Mouse (Mus musculus): Measurements from ENCODE around the gene Lin7a. TPM values are rescaled to one million over a fixed set of nuclear protein-coding genes. Genes with fewer than 3 reads are reported as not detected.

The Lin7a gene
- polyA plus RNA-seq, 1 experiment = not detected

DNA sequence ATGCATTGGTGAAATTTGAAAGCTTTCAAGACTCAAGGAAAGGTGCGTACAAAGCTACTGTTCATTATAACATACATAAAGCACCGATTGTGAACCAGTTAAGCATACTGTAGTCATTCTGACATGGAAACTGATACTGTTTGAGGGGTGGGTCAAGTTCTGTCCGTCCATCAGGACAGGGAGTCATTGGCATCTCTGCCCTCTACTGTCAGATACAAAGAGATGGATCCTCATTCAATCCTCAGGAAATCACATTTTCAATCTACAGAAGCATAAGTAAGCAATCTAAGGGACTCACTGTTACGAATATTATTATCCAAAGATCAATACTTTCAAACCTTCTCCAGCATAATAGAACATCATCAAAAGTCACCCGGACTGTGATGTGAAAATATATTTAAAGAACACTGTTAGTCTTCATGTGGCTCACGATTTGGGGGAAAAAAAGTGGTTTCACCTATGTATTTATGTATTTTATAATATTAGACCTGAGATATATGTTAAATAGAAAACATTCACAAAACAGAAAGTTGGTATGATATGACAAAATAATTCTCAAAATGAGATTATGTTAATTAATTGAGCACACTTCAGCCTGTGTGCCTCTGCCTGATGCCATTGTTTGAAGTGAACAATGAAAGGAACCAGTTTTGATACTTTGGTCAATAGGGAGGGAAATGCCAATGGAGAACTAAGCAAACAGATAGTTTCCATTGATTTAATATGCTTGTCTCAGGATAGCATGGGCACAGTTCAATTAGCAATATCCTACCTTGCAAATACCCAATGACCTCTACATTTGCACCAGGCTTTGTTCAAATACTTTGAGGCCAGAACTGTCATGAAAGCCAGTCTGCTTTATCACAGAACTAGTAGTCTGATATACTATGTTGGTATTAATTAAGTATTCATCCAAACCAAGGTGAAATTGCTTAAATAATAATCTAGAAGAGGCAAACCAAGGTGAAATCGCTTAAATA lies 36.8 kb upstream of the Lin7a start:
- Histone ChIP-seq H3K36me3 (ENCODE audit: control insufficient read depth) (no peaks in the 10 kb centered on the region), H3K4me3 (replicated peaks) (no peak overlapping the region), H3K4me1 (ENCODE audit: control insufficient read depth) (no peaks in the 10 kb centered on the region), H3K27me3 (ENCODE audit: control insufficient read depth) (no peaks in the 10 kb centered on the region), H3K9me3 (ENCODE audit: control insufficient read depth, low read length) (peaks cover 2% of the 10 kb centered on the region; the same call in 1 of the 2 replicates)
- TF ChIP-seq GATA1 (IDR thresholded peaks at IDR 0.05; ENCODE audit: low read length) = no peak
- no peak for TF ChIP-seq TAL1 (IDR thresholded peaks at IDR 0.05; ENCODE audit: low read length)

DNA sequence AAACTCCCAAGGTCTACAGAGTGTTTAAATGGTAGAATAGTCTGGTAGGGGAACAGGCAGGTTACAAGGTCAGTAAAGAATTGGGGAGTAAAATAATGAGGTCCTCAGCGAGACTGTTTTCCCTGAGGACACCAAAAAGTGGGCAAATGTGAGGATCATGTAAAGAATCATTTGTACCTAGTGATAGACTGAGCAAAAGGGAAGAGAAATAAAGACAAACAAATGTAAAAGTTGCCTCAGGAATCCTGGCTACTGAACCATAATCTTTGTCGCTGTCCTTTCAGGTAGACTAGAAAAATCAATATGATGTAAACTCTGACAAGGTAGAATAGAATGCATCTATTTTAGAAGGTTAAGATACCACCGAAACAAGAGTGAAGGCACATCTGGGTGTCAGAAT lies 36.0 kb upstream of the Lin7a start:
- Histone ChIP-seq H3K27me3 (ENCODE audit: control insufficient read depth) (no peaks in the 10 kb centered on the region), H3K36me3 (ENCODE audit: control insufficient read depth) (no peaks in the 10 kb centered on the region), H3K9me3 (ENCODE audit: control insufficient read depth, low read length) (peaks cover 2% of the 10 kb centered on the region; the same call in 1 of the 2 replicates), H3K4me3 (replicated peaks) (no peak overlapping the region), H3K4me1 (ENCODE audit: control insufficient read depth) (no peaks in the 10 kb centered on the region)
- TF ChIP-seq GATA1 (IDR thresholded peaks at IDR 0.05; ENCODE audit: low read length) (no peak), TAL1 (IDR thresholded peaks at IDR 0.05; ENCODE audit: low read length) (no peak)

DNA sequence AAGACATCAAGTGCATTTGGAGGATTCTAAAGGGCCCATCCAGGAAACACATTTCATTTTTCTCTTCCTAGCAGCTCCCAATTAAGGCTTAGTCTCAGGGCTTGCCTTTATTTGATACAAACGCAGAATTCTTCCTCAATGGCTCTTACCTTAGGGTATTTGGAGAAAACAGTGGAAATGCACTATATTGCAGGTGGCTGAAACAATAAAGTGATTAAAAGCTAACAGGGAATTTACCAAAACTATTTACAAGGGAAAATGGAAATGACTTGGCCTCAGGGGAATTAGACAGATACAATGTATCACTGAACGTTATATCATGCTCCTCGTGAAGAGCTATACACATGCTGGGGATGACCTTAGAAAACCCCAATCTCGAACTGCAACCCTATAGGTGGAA lies 35.3 kb upstream of the Lin7a start:
- no peak for TF ChIP-seq TAL1 (IDR thresholded peaks at IDR 0.05; ENCODE audit: low read length)
- no peak for TF ChIP-seq GATA1 (IDR thresholded peaks at IDR 0.05; ENCODE audit: low read length)
- Histone ChIP-seq H3K9me3 (ENCODE audit: control insufficient read depth, low read length) (peaks cover 2% of the 10 kb centered on the region; the same call in 1 of the 2 replicates), H3K4me1 (ENCODE audit: control insufficient read depth) (no peaks in the 10 kb centered on the region), H3K27me3 (ENCODE audit: control insufficient read depth) (no peaks in the 10 kb centered on the region), H3K36me3 (ENCODE audit: control insufficient read depth) (no peaks in the 10 kb centered on the region), H3K4me3 (replicated peaks) (no peak overlapping the region)

DNA sequence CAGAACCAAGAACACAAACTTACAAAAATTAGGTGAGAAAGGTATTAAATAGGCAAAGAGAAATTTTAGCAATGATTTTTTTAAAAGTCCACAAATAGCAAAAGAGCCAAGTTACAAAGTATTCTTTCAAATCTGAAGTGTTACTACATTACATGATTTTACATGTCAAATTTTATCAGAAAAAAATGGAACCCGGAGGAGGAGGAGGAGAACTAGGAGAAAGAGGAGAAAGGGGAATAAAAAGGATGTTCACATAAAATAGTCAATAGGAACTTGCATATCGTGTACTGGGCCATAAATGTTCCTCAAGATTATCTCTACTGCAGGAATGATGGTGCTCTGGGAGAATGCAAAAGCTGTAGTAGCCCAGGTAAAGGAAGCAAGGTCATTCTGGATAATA lies 34.4 kb upstream of the Lin7a start:
- TF ChIP-seq TAL1 (IDR thresholded peaks at IDR 0.05; ENCODE audit: low read length) (no peak), GATA1 (IDR thresholded peaks at IDR 0.05; ENCODE audit: low read length) (no peak)
- H3K4me1 ChIP-seq (ENCODE audit: control insufficient read depth) = no peaks in the 10 kb centered on the region
- no peak overlapping the region for H3K4me3 ChIP-seq (replicated peaks)
- H3K9me3 ChIP-seq (ENCODE audit: control insufficient read depth, low read length) = peaks cover under 1% of the 10 kb centered on the region; the same call in 1 of the 2 replicates
- no peaks in the 10 kb centered on the region for H3K36me3 ChIP-seq (ENCODE audit: control insufficient read depth)
- no peaks in the 10 kb centered on the region for H3K27me3 ChIP-seq (ENCODE audit: control insufficient read depth)

DNA sequence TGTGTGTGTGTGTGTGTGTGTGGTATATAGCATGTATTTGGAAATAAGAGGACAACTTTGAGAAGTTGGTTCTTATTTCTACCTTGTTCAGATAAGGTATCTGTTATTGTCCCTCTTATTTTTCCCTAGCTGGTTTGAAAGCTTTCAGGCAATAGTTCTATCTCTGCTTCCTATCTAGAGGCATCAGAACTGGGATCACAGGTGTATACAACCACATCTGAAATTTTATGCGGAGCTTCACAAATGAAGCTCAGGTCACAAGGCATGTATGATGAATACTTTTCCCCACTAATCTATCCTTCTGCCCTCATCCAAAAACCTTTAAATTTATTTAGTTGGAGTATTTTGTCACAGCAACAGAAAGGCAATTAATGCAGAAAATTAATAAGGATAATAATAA lies 33.8 kb upstream of the Lin7a start:
- Histone ChIP-seq H3K4me3 (replicated peaks) (no peak overlapping the region), H3K27me3 (ENCODE audit: control insufficient read depth) (no peaks in the 10 kb centered on the region), H3K9me3 (ENCODE audit: control insufficient read depth, low read length) (no peaks in the 10 kb centered on the region), H3K4me1 (ENCODE audit: control insufficient read depth) (no peaks in the 10 kb centered on the region), H3K36me3 (ENCODE audit: control insufficient read depth) (no peaks in the 10 kb centered on the region)
- TF ChIP-seq GATA1 (IDR thresholded peaks at IDR 0.05; ENCODE audit: low read length) (no peak), TAL1 (IDR thresholded peaks at IDR 0.05; ENCODE audit: low read length) (no peak)

DNA sequence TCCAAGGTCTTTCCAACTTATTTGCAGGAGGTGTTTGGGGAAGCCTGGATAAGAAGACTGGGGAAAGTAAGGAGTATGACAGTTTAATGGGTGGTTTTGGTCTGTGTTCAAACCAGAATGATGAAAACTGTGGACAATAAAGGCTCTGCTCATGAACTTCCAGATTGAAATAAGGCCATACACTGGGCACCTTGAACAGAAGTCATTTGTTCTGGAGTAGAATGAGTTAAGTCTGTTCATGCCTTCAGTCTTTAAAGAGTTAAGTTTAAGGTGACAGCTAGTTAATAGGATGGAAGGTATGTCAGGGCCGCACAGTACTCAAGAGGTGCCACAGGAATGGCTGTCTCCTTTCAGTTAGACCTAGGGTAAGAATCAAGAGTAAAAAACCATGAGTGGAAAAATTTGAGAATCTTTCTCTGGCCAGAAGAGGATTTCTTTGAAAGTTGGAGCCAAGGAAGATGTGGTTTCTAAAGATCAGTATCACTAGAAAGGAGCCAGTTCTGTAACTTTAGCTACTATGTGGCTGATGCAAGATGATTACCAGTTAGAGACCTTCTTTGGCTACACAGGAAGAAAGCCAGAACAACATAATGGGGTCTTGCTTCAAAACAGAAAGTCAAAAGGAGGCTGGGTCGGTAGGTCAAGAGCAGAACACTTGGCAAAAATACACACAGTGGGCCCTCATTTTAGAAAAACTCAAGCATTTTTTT lies 33.2 kb upstream of the Lin7a start:
- Histone ChIP-seq H3K4me3 (replicated peaks) (no peak overlapping the region), H3K36me3 (ENCODE audit: control insufficient read depth) (no peaks in the 10 kb centered on the region), H3K27me3 (ENCODE audit: control insufficient read depth) (no peaks in the 10 kb centered on the region), H3K9me3 (ENCODE audit: control insufficient read depth, low read length) (no peaks in the 10 kb centered on the region), H3K4me1 (ENCODE audit: control insufficient read depth) (no peaks in the 10 kb centered on the region)
- TF ChIP-seq GATA1 (IDR thresholded peaks at IDR 0.05; ENCODE audit: low read length) (no peak), TAL1 (IDR thresholded peaks at IDR 0.05; ENCODE audit: low read length) (no peak)

DNA sequence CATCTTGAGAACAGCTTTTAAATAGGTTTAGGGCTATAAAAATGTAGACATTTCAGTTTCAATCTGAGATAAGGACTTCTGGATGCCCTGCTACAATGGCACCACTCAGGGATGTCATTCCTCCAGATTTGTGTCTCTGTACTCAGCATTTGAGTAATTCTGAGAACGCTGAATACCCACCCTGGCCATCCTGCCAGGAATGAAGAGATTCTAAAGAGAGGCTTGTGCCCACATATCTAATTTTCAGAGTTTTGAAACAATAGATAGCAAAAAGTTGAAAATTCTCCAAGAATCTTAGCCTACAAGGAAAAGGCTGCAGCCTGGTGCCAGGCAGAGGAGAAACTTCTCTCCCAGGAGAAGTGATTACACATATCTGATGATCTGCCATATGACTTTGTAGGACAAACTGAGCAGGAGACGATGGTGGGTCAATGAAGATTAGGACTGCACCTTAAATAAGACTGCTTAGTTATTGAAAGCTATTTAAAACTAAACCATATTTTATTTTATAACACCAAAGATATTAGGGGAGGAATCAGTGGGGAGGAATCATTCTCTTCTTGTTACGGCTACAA lies 32.5 kb upstream of the Lin7a start:
- Histone ChIP-seq H3K9me3 (ENCODE audit: control insufficient read depth, low read length) (no peaks in the 10 kb centered on the region), H3K4me1 (ENCODE audit: control insufficient read depth) (no peaks in the 10 kb centered on the region), H3K36me3 (ENCODE audit: control insufficient read depth) (no peaks in the 10 kb centered on the region), H3K4me3 (replicated peaks) (no peak overlapping the region), H3K27me3 (ENCODE audit: control insufficient read depth) (no peaks in the 10 kb centered on the region)
- no peak for TF ChIP-seq TAL1 (IDR thresholded peaks at IDR 0.05; ENCODE audit: low read length)
- TF ChIP-seq GATA1 (IDR thresholded peaks at IDR 0.05; ENCODE audit: low read length) = no peak

DNA sequence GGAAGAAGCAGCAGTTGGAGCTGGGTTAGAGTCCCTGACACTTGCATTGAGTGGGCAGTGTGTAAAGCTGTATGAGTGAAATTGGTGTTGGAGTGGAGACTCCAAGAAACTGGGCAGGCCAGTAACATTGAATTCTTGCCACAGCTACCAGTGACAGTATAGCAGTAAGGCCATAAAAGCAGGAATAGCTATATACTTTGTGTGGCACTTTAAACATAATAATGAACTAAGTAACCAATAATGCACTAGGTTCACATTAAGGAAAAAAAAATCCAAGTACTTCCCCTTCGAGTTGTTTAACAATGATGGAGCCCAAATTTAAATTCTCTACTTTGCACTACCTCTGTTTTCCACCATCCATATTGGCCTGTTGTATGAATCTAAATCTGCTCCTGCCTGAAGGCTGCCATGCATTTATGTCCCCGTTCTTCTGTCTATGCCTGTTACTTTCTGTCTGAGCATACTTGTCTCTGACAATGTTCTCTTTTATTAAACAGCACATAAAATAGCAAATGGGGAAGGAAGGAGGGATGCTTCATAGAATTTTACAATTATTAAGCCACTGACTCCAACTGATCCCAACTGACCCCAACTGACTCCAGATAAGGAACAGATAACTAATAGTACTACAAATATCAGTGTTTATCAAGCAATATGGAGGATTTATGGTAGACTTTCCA lies 31.7 kb upstream of the Lin7a start:
- Histone ChIP-seq H3K27me3 (ENCODE audit: control insufficient read depth) (no peaks in the 10 kb centered on the region), H3K36me3 (ENCODE audit: control insufficient read depth) (no peaks in the 10 kb centered on the region), H3K4me1 (ENCODE audit: control insufficient read depth) (no peaks in the 10 kb centered on the region), H3K4me3 (replicated peaks) (no peak overlapping the region), H3K9me3 (ENCODE audit: control insufficient read depth, low read length) (no peaks in the 10 kb centered on the region)
- TF ChIP-seq GATA1 (IDR thresholded peaks at IDR 0.05; ENCODE audit: low read length) = no peak
- TF ChIP-seq TAL1 (IDR thresholded peaks at IDR 0.05; ENCODE audit: low read length) = no peak

All from erythroblast, embryonic 14.5 days (primary cell).